Mouse (Mus musculus): ENCODE results near the gene Ergic1.

Ergic1 gene

GRCm38 (mm10) chr17:26601514-26601913 is 40.2 kb downstream of the Ergic1 start:
- DNase-seq (ENCODE audit: low spot score) = no peak

GRCm38 (mm10) chr17:26601926-26602325 is 40.6 kb downstream of the Ergic1 start:
- DNase-seq (ENCODE audit: low spot score) = no peak

GRCm38 (mm10) chr17:26602371-26602885 is 41.1 kb downstream of the Ergic1 start:
- DNase-seq (ENCODE audit: low spot score) = peak; percentile 29

DNA sequence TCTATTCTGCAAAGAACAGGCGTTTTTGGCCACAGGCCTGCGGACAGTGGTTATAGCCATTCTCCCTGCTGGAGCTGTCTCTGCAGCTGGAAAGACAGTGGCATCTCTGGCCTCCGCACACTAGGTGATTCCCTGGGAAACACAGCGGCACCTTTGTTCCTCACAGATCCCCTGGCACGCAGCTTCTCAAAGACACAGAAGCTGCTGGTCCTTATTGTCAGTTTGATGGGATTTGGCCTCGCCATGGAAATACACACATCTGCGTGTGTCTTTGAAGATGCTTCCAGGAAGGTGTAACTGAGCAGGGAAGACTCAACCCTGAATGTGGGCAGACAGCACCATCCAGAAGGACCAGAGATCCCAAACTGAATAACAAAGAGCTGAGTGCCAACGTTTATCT is 42.0 kb downstream of the Ergic1 start:
- DNase-seq (ENCODE audit: low spot score) = no peak

GRCm38 (mm10) chr17:26605636-26606035 is 44.3 kb downstream of the Ergic1 start:
- no peak for DNase-seq (ENCODE audit: low spot score)

GRCm38 (mm10) chr17:26606516-26606915 is 45.2 kb downstream of the Ergic1 start:
- no peak for DNase-seq (ENCODE audit: low spot score)

DNA sequence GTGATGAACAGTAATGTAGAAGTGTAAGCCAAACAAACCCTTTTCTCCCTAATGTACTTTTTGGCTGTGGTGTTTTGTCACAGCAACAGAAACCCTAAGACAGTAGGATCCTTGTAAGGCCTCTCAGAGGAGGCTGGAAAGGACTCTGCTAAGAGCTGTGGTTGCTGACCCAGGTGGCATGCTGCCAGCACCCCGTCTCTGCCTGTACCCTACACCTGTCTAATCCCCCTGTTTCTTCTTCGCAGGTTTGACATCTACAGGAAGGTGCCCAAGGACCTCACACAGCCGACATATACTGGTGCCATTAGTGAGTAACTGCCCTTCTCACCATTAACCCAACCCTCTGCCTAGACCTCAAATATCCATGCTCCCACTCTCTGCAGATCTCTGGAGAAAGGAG is 47.1 kb downstream of the Ergic1 start:
- DNase-seq (ENCODE audit: low spot score) = no peak

DNA sequence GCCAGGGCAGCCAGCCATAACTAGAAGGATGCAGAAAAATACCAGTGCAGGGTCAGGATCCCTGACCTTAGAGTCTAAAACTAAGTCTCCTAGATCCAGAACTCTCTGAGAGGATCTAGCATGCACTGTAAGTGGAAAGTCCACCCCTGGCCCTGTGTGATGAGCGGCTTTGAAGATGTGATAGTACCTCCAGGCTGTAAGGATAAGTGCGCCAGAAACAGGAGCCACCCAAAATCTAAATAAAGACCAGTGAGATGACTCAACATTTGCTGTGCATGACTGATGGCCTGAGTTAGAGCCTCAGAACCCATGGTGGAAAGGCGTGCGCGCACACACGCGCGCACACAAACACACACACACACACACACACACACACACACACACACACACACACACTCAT is 47.6 kb downstream of the Ergic1 start:
- no peak for DNase-seq (ENCODE audit: low spot score)

DNA sequence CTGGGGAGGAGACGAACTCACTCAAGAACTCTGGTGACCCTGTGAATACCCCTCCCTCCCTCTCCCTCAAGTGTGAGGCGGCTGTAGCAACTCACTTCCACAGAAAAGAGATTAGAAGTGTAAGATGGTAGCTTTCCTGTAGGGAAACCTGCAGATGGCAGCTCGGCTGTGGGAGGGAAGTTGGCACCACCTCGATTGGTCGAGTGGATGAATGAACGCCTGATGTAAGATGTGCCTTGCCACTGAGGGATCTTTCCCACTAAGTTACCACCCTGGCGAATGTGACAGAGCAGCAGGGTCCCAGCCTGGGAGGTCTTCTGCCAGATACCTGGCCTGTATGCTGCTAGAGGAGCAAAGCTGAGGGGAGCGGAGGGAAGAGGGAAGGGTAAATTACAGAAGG is 48.5 kb downstream of the Ergic1 start:
- DNase-seq (ENCODE audit: low spot score) = peak; percentile 67

DNA sequence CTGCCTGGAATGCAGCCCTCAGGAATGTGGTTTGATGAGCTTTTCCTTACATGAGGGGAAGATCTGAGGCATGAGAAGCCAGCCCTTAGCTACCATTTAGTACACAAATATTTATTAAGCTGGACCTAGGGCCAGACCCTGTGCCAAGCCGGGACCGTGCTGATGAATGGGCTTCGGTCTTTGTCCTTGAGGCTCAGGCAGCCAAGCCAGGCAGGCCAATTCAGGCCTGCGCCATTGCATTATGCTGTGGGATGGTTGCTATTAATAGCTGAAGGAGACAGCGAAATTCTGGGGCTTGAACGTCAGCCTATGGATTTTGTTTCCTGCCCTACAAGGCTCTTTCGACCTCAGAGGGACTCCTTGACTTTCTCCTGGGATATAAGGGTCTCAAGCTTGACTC is 50.0 kb downstream of the Ergic1 start:
- DNase-seq (ENCODE audit: low spot score) = no peak

- DNase-seq (ENCODE audit: low spot score) = no peak
Measured at GRCm38 (mm10) chr17:26611918-26612317, 50.6 kb downstream of the Ergic1 start.

- DNase-seq (ENCODE audit: low spot score) = no peak
Measured at GRCm38 (mm10) chr17:26614286-26614685, 53.0 kb downstream of the Ergic1 start.

- no peak for DNase-seq (ENCODE audit: low spot score)
Measured at GRCm38 (mm10) chr17:26614708-26615486, 53.6 kb downstream of the Ergic1 start.

DNA sequence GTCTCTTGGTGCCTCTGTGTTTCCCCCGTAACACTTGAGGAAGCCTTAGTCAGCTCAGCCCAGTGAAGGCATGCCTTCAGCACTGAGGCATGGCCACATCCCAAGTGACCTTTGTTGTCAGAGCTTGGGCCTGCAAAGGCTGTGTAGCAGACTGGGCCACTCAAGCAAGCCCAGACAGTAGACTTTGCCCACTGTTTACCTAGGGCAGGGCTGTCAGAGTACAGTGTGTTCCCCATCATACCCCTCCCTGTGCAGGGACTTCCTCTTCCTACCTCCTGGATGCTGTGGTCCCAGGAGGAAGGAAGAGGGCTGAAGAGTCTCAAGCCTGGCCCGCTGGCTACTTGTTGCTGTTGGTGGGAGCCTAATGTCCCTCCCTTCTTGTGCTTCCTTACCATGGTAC is 55.4 kb downstream of the Ergic1 start:
- no peak for DNase-seq (ENCODE audit: low spot score)

DNA sequence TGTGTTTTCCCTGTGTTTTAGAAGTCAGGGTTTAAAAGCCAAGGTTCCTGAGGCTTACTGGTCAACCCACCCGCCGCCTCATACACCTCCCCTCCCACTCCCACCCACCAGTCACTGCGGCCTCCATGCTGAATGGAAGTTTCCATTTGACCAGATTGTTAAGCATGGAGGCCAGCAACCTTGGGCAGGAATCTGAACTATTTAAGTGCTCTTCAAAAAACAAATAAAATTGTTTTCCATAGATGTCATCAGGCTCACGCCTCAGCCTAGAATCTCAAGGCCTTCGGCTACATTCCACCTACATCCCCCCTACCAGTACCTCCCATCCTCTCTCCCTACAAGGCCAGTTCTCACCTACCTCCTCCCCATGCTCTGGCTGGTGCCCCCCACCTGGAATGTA is 57.2 kb downstream of the Ergic1 start:
- DNase-seq (ENCODE audit: low spot score) = no peak

GRCm38 (mm10) chr17:26619577-26619976 is 58.3 kb downstream of the Ergic1 start:
- DNase-seq (ENCODE audit: low spot score) = no peak

DNA sequence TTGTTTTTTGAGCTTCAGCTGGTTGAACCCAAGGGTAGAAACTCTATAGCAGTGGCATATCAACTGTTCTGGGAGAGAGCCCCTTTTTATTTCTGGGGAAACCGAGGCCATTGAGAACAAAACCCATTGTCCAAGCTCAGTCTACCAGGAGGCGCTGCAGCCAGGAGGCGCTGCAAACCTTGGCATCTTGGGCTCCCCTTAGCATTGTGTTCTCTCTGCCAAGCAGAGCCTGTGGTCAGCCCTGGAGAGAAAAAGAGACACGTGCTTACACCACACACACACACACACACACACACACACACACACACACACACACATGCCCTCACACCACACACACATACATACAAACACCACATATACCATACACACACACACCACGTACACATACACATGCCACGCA is 59.0 kb downstream of the Ergic1 start:
- no peak for DNase-seq (ENCODE audit: low spot score)

- DNase-seq (ENCODE audit: low spot score) = peak; percentile 48
Measured at GRCm38 (mm10) chr17:26620786-26621766, 59.8 kb downstream of the Ergic1 start.

DNA sequence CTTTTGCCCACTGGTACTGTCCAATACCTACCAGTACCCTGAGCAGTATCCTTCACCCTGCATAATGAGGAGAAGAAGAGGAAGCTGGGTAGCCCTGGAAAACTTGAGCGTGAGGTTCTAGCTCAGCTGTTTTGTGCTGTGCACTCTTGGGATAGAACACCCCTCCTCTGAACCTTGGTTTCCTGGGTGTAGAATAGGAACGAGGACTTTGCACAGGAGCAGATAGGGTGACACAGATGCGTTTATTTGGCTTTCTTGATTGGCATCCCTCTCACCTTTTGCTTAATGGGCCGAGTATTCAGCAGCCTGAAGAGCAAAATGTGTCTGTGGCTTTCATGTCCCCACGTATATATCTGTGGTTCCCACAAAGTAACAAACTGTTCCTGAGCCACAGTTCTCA is 60.6 kb downstream of the Ergic1 start:
- DNase-seq (ENCODE audit: low spot score) = no peak

DNA sequence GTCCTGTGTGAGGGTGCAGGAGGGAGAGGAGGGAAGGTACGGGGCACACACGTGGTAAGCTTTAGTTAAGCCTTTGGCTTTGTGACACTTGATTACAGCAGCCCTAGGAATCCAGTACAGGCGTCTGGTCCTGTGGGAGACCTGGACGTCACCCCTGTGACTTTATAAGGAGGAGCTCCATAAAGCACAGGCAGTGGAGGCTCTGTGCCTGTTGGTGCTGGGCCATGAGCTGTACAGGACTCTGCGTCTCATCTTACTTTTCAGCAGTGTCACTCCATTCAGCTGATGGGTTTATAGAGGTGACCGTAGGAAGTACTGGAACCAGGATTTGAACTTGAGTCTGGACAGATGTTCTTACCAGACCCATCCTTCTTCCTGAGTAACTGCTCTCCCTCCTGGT is 62.7 kb downstream of the Ergic1 start:
- no peak for DNase-seq (ENCODE audit: low spot score)

DNA sequence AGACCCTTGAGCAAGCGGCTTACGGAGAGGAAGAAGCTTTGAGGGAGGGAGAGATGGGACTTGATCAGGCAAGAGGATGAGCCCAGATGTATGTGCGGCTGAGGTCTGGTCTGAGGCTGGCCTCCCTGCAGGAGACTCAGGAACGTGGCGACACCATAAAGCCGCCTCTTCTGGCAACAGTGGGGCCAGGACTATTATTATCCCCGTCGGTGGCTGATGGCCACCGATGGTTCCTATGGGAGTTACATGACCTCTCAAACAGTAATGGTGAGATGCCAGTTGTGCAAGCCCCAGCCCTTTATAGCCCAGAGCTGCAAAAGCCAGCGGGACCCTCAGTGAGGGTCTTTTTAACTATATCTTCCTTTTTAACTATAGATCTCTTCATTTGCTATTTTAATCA is 63.7 kb downstream of the Ergic1 start:
- no peak for DNase-seq (ENCODE audit: low spot score)

- no peak for DNase-seq (ENCODE audit: low spot score)
Measured at GRCm38 (mm10) chr17:26625521-26626010, 64.3 kb downstream of the Ergic1 start.

GRCm38 (mm10) chr17:26628479-26628878 is 67.2 kb downstream of the Ergic1 start:
- DNase-seq (ENCODE audit: low spot score) = no peak

Measured in layer of hippocampus, adult 11-12 months (tissue).